Mouse (Mus musculus) olfactory bulb, adult 2 months (tissue): ENCODE measurements around the gene Olfr912.

Source experiments
- CTCF ChIP-seq: fragments of 200-500 bp; IDR thresholded peaks from 2 replicates; pipeline ENCODE4 v1.5.1; 2012; ENCODE audit warnings: low read depth, mild to moderate bottlenecking, low read length, moderate library complexity; ENCODE audit not compliant: insufficient read depth
- POLR2A ChIP-seq: fragments of 200-500 bp; IDR thresholded peaks from 2 replicates; pipeline ENCODE4 v1.6.1; 2012; ENCODE audit warnings: mild to moderate bottlenecking, low read depth, low read length, moderate library complexity; ENCODE audit not compliant: insufficient read depth

DNA sequence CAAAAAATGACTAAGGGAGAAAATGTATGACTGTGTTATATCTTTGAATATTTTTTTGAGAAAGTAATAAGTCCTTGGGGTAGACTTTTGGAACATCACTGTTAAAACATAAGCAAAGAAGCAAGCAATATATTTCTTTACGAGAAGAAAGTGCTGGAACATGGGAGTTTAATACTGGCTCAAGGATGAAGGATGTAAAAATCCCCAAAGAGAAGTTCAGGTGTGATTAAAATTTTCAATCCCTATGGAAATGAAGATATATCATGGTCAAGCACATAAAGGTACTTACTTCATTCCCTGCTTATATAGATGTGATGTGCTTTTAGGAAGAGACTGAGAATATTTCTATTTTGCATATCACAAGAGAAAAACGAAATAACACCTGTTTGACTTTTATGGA, 24.8 kb downstream of the Olfr912 start, which contains the start of gene Olfr914:
- no peak for TF ChIP-seq POLR2A
- TF ChIP-seq CTCF: no peak
